Mouse (Mus musculus): ENCODE measurements at regions not wholly inside any gene's neighbourhood (a gene's known extent, or its start where the extent isn't known, plus 50 kb on each side); places are given as distances from the start of the nearest gene placed in this dataset.
"Not testable (repeated sequence)": the region's sequence is repeated elsewhere in the genome, so short reads cannot be mapped to it uniquely, and the experiment has no call there.

DNA sequence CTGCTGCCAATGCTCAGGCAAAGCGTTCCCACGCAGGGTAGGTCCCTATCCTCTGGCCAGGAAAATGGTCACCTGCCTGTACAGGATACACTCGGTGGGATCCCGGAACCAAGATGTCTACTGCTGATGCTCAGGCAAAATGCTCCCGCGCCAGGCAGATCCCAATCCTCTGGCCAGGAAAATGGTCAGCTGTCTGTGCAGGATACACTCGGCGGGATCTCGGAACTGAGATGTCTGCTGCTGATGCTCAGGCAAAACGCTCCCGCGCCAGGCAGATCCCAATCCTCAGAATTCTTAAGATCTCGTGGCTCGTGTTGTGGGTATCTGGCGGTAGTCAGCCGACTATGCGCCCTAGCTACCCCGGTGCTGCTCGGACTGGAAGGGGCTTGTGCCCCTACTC lies 288.0 kb downstream of the Nucb2 start:
- not testable (repeated sequence) for H3K27me3 ChIP-seq (ENCODE audit: control insufficient read depth, insufficient read depth, low read depth, low read length); H3K27ac ChIP-seq (ENCODE audit: low read length); H3K4me2 ChIP-seq (ENCODE audit: low read length); H3K4me3 ChIP-seq (ENCODE audit: low read depth, low read length); H3K36me3 ChIP-seq (ENCODE audit: control insufficient read depth, insufficient read depth, low read length); ATAC-seq; H3K4me1 ChIP-seq (ENCODE audit: control insufficient read depth, insufficient read depth, low read length); H3K9me3 ChIP-seq (replicated peaks; ENCODE audit: control insufficient read depth, low read length, poor library complexity, severe bottlenecking); H3K9ac ChIP-seq (ENCODE audit: low read depth, low read length)
- WGBS = 94% methylated on average over 19 of the region's 19 CpGs

DNA sequence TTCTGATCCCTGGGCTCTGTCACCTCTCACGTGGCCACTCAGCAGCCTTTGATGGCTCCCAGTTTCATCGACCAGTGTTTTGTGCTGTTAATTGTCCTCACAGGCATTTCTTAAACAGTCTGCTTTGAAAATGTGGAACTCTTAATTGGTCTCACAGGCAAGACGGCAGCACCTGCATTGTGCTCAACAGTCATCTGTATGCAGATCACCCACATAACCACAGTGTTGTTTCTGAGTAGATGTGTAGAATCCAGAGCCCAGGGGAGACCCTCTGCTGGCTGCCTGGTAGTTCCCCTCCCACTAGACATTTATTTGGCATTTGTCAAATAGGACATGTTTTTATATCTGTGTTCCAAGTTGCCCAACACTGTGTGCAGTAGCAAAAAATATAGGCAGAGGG lies 304.3 kb downstream of the Nucb2 start:
- Histone ChIP-seq H3K4me1 (ENCODE audit: control insufficient read depth, insufficient read depth, low read length) (no peaks in the 10 kb centered on the region), H3K27ac (ENCODE audit: low read length) (no peak overlapping the region), H3K9me3 (replicated peaks; ENCODE audit: control insufficient read depth, low read length, poor library complexity, severe bottlenecking) (no peaks in the 10 kb centered on the region), H3K27me3 (ENCODE audit: control insufficient read depth, insufficient read depth, low read depth, low read length) (no peaks in the 10 kb centered on the region), H3K36me3 (ENCODE audit: control insufficient read depth, insufficient read depth, low read length) (no peaks in the 10 kb centered on the region), H3K9ac (ENCODE audit: low read depth, low read length) (no peak overlapping the region), H3K4me2 (ENCODE audit: low read length) (no peak overlapping the region), H3K4me3 (ENCODE audit: low read depth, low read length) (no peak overlapping the region)
- 28% methylated on average over 3 of the region's 3 CpGs for WGBS
- no peak for ATAC-seq

DNA sequence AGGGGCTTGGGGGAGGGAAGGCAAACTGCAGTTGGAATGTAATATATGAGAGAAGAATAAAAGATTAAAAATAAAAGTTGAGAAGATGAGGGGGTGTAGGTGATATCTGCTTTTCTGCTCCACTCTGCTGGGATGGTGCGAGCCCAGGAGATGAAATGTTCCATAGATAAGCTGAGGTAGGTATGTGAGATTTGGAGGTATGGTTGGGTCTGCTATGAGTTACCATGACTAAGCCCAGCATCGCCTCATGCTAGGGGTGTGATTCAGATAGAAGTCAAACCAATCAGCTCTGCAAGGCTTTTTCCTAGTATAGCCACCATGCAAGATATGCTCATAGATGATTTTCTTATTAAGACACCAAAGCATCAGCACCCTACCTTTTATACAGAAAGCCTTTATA lies 312.3 kb downstream of the Nucb2 start:
- no peak overlapping the region for H3K4me2 ChIP-seq (ENCODE audit: low read length)
- no peaks in the 10 kb centered on the region for H3K9me3 ChIP-seq (replicated peaks; ENCODE audit: control insufficient read depth, low read length, poor library complexity, severe bottlenecking)
- H3K36me3 ChIP-seq (ENCODE audit: control insufficient read depth, insufficient read depth, low read length) = no peaks in the 10 kb centered on the region
- H3K27me3 ChIP-seq (ENCODE audit: control insufficient read depth, insufficient read depth, low read depth, low read length) = no peaks in the 10 kb centered on the region
- ATAC-seq = no peak
- H3K4me1 ChIP-seq (ENCODE audit: control insufficient read depth, insufficient read depth, low read length) = no peaks in the 10 kb centered on the region
- 97% methylated on average over 2 of the region's 2 CpGs for WGBS
- no peak overlapping the region for H3K27ac ChIP-seq (ENCODE audit: low read length)
- H3K9ac ChIP-seq (ENCODE audit: low read depth, low read length) = no peak overlapping the region
- no peak overlapping the region for H3K4me3 ChIP-seq (ENCODE audit: low read depth, low read length)

DNA sequence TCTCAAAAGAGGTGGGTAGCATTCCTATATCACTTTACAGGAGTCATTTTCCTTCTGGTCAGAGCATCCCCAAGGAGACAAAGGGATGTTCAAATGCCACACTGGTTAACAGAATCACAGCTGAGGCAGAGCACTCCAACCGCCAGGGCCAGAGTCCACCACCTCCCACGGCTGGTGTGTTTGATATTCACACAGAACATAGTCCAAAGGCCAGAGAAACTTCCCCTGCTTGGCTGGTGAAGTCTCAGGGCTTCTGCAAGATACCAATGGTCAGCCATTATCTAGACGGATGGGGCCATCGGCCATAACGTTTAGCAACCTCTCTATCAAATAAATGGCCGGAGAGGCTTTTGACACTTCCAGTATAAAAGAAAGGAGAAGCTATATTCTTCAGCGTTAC lies 313.8 kb downstream of the Nucb2 start:
- H3K27ac ChIP-seq (ENCODE audit: low read length) = no peak overlapping the region
- no peak overlapping the region for H3K9ac ChIP-seq (ENCODE audit: low read depth, low read length)
- no peak overlapping the region for H3K4me3 ChIP-seq (ENCODE audit: low read depth, low read length)
- no peak for ATAC-seq
- H3K9me3 ChIP-seq (replicated peaks; ENCODE audit: control insufficient read depth, low read length, poor library complexity, severe bottlenecking) = no peaks in the 10 kb centered on the region
- 88% methylated on average over 7 of the region's 7 CpGs for WGBS
- no peaks in the 10 kb centered on the region for H3K36me3 ChIP-seq (ENCODE audit: control insufficient read depth, insufficient read depth, low read length)
- H3K4me1 ChIP-seq (ENCODE audit: control insufficient read depth, insufficient read depth, low read length) = no peaks in the 10 kb centered on the region
- no peak overlapping the region for H3K4me2 ChIP-seq (ENCODE audit: low read length)
- no peaks in the 10 kb centered on the region for H3K27me3 ChIP-seq (ENCODE audit: control insufficient read depth, insufficient read depth, low read depth, low read length)

DNA sequence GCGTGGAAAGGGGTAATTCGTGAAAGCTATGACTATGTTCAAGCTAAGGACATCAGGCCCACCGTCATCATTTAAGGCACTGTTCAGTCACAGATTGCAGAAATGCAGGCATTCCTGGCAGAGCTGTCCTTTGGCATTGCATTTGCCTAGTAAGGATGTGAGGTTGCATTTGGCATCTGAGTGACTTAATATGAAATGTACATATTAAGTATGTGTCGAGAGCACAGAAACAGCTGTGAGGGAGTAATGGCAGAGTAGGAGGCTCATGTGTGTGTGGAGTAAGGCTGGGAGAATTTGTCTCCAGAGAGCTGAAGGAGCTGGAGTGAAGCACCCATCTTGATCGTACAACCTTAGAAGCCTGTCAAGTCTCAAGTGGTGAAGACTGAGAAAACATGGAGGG lies 316.4 kb downstream of the Nucb2 start:
- Histone ChIP-seq H3K27me3 (ENCODE audit: control insufficient read depth, insufficient read depth, low read depth, low read length) (no peaks in the 10 kb centered on the region), H3K9me3 (replicated peaks; ENCODE audit: control insufficient read depth, low read length, poor library complexity, severe bottlenecking) (no peaks in the 10 kb centered on the region), H3K4me1 (ENCODE audit: control insufficient read depth, insufficient read depth, low read length) (no peaks in the 10 kb centered on the region), H3K4me2 (ENCODE audit: low read length) (no peak overlapping the region), H3K27ac (ENCODE audit: low read length) (no peak overlapping the region), H3K9ac (ENCODE audit: low read depth, low read length) (no peak overlapping the region), H3K4me3 (ENCODE audit: low read depth, low read length) (no peak overlapping the region), H3K36me3 (ENCODE audit: control insufficient read depth, insufficient read depth, low read length) (no peaks in the 10 kb centered on the region)
- no peak for ATAC-seq
- 84% methylated on average over 5 of the region's 5 CpGs for WGBS

DNA sequence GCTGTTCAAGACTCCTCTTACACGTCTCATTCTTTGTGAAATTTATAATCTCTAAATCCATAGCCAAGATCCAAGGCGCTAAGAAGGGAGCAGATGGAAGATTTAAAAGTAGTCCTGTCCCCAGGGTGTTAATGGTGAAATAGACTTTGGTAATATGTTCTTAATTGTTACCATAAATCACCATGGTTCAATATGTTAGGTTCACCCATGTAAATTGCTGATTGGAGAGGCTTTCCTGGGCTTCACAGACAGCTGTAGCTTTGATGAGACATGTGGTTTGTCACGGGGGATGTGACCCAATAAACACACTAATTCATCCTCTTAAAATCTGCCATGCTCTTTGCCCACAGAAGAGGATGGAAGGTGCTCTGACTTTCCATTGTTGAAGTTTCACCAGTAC lies 338.7 kb downstream of the Nucb2 start:
- no peak for ATAC-seq
- Histone ChIP-seq H3K27ac (ENCODE audit: low read length) (no peak overlapping the region), H3K4me2 (ENCODE audit: low read length) (no peak overlapping the region), H3K4me1 (ENCODE audit: control insufficient read depth, insufficient read depth, low read length) (no peaks in the 10 kb centered on the region), H3K9ac (ENCODE audit: low read depth, low read length) (no peak overlapping the region), H3K4me3 (ENCODE audit: low read depth, low read length) (no peak overlapping the region), H3K9me3 (replicated peaks; ENCODE audit: control insufficient read depth, low read length, poor library complexity, severe bottlenecking) (no peaks in the 10 kb centered on the region), H3K27me3 (ENCODE audit: control insufficient read depth, insufficient read depth, low read depth, low read length) (no peaks in the 10 kb centered on the region), H3K36me3 (ENCODE audit: control insufficient read depth, insufficient read depth, low read length) (no peaks in the 10 kb centered on the region)
- 52% methylated on average over 3 of the region's 3 CpGs for WGBS

DNA sequence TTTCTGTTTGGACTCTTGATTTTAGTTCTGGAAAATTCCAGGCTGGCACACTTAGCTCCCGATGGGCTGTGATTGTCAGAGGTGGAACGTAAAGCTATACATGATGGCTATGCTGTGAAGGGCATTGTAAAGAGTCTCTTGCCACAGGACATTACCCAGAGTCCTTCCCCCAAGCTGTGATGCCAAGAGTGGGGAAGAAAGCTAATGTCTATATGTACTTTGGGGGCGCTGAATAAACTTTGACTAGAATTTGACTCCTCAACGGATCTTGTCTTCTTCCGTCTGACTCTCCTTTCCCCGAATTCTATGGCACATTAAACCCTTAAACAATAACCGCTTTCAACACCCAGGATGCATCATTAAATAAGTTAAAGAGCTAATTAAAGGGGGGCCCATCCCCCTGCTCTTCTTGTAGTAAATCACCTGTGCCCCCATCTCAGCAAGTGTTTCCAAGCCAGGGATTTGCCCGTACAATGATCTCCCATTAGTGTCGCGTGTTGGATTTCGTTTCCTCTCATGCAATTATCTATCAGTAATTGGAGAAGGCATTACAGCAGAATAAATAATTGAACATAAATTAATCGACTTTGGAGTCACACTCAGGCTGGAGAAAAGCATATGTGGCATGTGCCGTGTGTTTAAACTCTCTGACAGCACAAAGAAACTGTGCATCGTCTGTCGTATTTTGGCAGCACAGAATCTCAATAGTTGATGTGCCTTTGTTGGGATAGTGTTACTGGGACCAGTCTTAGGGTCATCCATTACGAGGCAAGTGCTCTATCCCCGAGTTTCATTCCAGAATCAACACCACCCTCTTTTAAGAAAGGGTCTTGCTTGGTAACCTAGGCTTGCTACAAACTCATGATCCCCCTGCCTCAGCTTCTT lies 343.9 kb downstream of the Nucb2 start:
- no peak overlapping the region for H3K9ac ChIP-seq (ENCODE audit: low read depth, low read length)
- no peak for ATAC-seq
- no peaks in the 10 kb centered on the region for H3K9me3 ChIP-seq (replicated peaks; ENCODE audit: control insufficient read depth, low read length, poor library complexity, severe bottlenecking)
- no peak overlapping the region for H3K27ac ChIP-seq (ENCODE audit: low read length)
- H3K4me2 ChIP-seq (ENCODE audit: low read length) = no peak overlapping the region
- H3K36me3 ChIP-seq (ENCODE audit: control insufficient read depth, insufficient read depth, low read length) = no peaks in the 10 kb centered on the region
- H3K4me3 ChIP-seq (ENCODE audit: low read depth, low read length) = no peak overlapping the region
- no peaks in the 10 kb centered on the region for H3K4me1 ChIP-seq (ENCODE audit: control insufficient read depth, insufficient read depth, low read length)
- no peaks in the 10 kb centered on the region for H3K27me3 ChIP-seq (ENCODE audit: control insufficient read depth, insufficient read depth, low read depth, low read length)
- WGBS = 80% methylated on average over 17 of the region's 17 CpGs

DNA sequence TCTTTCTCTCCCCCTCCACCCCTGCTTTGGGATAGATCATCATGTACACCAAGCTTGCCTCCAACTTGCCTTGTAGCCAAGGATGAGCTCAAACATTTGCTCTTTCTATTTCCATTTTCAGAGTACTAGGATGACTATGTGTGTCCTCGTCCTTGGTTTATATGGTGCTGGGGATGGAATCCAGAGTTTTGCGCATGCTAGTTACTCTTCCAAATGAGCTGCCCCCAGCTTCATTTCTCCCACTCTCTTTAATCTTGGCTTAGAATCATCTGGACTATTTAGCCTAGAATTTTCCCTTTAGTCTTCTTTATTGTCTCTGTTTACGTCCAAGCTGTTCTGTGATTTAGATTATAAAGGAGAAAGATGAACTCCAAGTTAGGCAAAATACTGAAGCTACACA lies 349.2 kb downstream of the Nucb2 start:
- no peak overlapping the region for H3K4me3 ChIP-seq (ENCODE audit: low read depth, low read length)
- no peak for ATAC-seq
- no peaks in the 10 kb centered on the region for H3K4me1 ChIP-seq (ENCODE audit: control insufficient read depth, insufficient read depth, low read length)
- H3K9ac ChIP-seq (ENCODE audit: low read depth, low read length) = no peak overlapping the region
- no peak overlapping the region for H3K4me2 ChIP-seq (ENCODE audit: low read length)
- WGBS = 93% methylated on average over 3 of the region's 3 CpGs
- H3K27ac ChIP-seq (ENCODE audit: low read length) = no peak overlapping the region
- H3K9me3 ChIP-seq (replicated peaks; ENCODE audit: control insufficient read depth, low read length, poor library complexity, severe bottlenecking) = no peaks in the 10 kb centered on the region
- no peaks in the 10 kb centered on the region for H3K27me3 ChIP-seq (ENCODE audit: control insufficient read depth, insufficient read depth, low read depth, low read length)
- H3K36me3 ChIP-seq (ENCODE audit: control insufficient read depth, insufficient read depth, low read length) = no peaks in the 10 kb centered on the region

DNA sequence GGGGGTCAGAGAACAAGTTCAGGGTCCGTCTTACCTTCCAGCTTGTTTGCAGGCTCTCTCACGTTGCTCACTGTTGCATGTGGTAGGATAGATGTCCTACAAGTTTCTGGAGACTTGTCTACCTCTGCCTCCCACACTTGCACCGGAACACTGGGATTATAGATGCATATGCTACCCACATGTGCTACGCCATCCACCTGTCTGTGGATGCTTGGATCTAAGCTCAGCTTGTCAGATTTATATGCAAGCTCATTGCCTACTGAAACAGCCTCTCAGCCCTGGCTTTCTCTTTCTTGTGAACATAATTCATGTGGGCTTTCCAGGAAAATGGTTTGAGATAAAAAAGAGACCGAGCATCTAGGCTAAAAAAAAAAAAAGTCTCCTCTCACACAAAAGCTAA lies 353.0 kb downstream of the Nucb2 start:
- ATAC-seq = no peak
- Histone ChIP-seq H3K27ac (ENCODE audit: low read length) (no peak overlapping the region), H3K4me3 (ENCODE audit: low read depth, low read length) (no peak overlapping the region)

More for the DNA sequence above, 353.0 kb downstream of the Nucb2 start:
- no peaks in the 10 kb centered on the region for H3K36me3 ChIP-seq (ENCODE audit: control insufficient read depth, insufficient read depth, low read length)
- WGBS = 81% methylated on average over 5 of the region's 5 CpGs
- no peak overlapping the region for H3K4me2 ChIP-seq (ENCODE audit: low read length)
- no peaks in the 10 kb centered on the region for H3K27me3 ChIP-seq (ENCODE audit: control insufficient read depth, insufficient read depth, low read depth, low read length)
- H3K9ac ChIP-seq (ENCODE audit: low read depth, low read length) = no peak overlapping the region
- no peaks in the 10 kb centered on the region for H3K4me1 ChIP-seq (ENCODE audit: control insufficient read depth, insufficient read depth, low read length)
- H3K9me3 ChIP-seq (replicated peaks; ENCODE audit: control insufficient read depth, low read length, poor library complexity, severe bottlenecking) = no peaks in the 10 kb centered on the region
